Mouse (Mus musculus) kidney, embryonic 14.5 days (tissue): Measurements from ENCODE around the gene Apoc3. TPM values are rescaled to one million over a fixed set of nuclear protein-coding genes. Genes with fewer than 3 reads are reported as not detected.

ENCODE experiments used
- ATAC-seq: fragments of 200-750 bp; cut with Nextera tagmentation; 2 replicates; pipeline ENCODE4 v1.8.0; 2017; ENCODE audit warnings: moderate number of reproducible peaks, mild to moderate bottlenecking, moderate TSS enrichment, moderate library complexity; ENCODE audit not compliant: low FRiP score, low TSS enrichment
- H3K27ac ChIP-seq: fragments of 300-500 bp; sonication (generic); 2 replicates; pipeline ENCODE4 v1.5.1; 2014; ENCODE audit warnings: low read depth, mild to moderate bottlenecking, low read length, moderate library complexity, mixed read lengths
- H3K27me3 ChIP-seq: fragments of 300-500 bp; sonication (generic); 2 replicates; pipeline ENCODE4 v1.6.1; 2014; ENCODE audit warnings: mild to moderate bottlenecking, low read length; ENCODE audit not compliant: control insufficient read depth, insufficient read depth
- H3K36me3 ChIP-seq: fragments of 300-500 bp; sonication (generic); 2 replicates; pipeline ENCODE4 v1.6.1; 2014; ENCODE audit warnings: low read length, mixed read lengths; ENCODE audit not compliant: control insufficient read depth, insufficient read depth
- H3K4me1 ChIP-seq: fragments of 300-500 bp; sonication (generic); 2 replicates; pipeline ENCODE4 v1.6.1; 2014; ENCODE audit warnings: low read length, mixed read lengths; ENCODE audit not compliant: control insufficient read depth, insufficient read depth
- H3K4me2 ChIP-seq: fragments of 300-500 bp; sonication (generic); replicated peaks from 2 replicates; pipeline ENCODE4 v1.6.1; 2014; ENCODE audit warnings: low read depth, mild to moderate bottlenecking, low read length
- H3K4me3 ChIP-seq: fragments of 300-500 bp; sonication (generic); 2 replicates; pipeline ENCODE4 v1.5.1; 2014; ENCODE audit warnings: mild to moderate bottlenecking, low read length
- H3K9ac ChIP-seq: fragments of 300-500 bp; sonication (generic); 2 replicates; pipeline ENCODE4 v1.6.1; 2014; ENCODE audit warnings: low read depth, mild to moderate bottlenecking, low read length, moderate library complexity
- H3K9me3 ChIP-seq: fragments of 300-500 bp; sonication (generic); 2 replicates; pipeline ENCODE4 v1.6.1; 2016; ENCODE audit warnings: low read length; ENCODE audit not compliant: control insufficient read depth
- WGBS: fragments of 180-500 bp; shearing (Covaris S2); extraction: QIAGEN DNeasy Blood & Tissue Kit; methylation state at CpG from one replicate; pipeline ENCODE4 v1.1.7; 2014; 5-methylcytosine and 5-hydroxymethylcytosine counted together
- polyA plus RNA-seq: library from polyadenylated mRNA; unstranded; fragments of >200 nt; fragmentation: Nextera tagmentation; extraction: Ambion mirVana; gene quantifications from 2 replicates; pipeline ENCODE4 v1.2.1, GENCODE M21; 2014

The Apoc3 gene
- polyA plus RNA-seq, 1 experiment from 2014 or later: not detected

GRCm38 (mm10) chr9:46240526-46241153 lies 5.2 kb upstream of the Apoc3 start, which contains the start of gene Apoa4:
Gene Apoa4, plus strand, starts transcription at chr9:46240696.
- ATAC-seq: no peak
- H3K4me3 ChIP-seq: no peak within 1 kb of the TSS
- no peaks in the 10 kb centered on the region for H3K9me3 ChIP-seq
- H3K36me3 ChIP-seq: no peaks in the 10 kb centered on the region
- H3K9ac ChIP-seq: no peak within 1 kb of the TSS
- H3K4me1 ChIP-seq: no peaks in the 10 kb centered on the region
- no peaks in the 10 kb centered on the region for H3K27me3 ChIP-seq
- H3K27ac ChIP-seq: no peak within 1 kb of the TSS
- no peak within 1 kb of the TSS for H3K4me2 ChIP-seq
- 54% methylated on average over 7 of the region's 7 CpGs for WGBS

- no peak for ATAC-seq
- Histone ChIP-seq H3K9me3 (no peaks in the 10 kb centered on the region), H3K4me3 (no peak overlapping the region), H3K4me1 (no peaks in the 10 kb centered on the region), H3K9ac (no peak overlapping the region), H3K4me2 (no peak overlapping the region), H3K27ac (no peak overlapping the region), H3K36me3 (no peaks in the 10 kb centered on the region), H3K27me3 (no peaks in the 10 kb centered on the region)
- 89% methylated on average over 7 of the region's 7 CpGs for WGBS
These were observed 3.4 kb upstream of the Apoc3 start for GRCm38 (mm10) chr9:46238850-46239249.

- H3K36me3 ChIP-seq: no peaks in the 10 kb centered on the region
- H3K4me3 ChIP-seq: no peak overlapping the region
- H3K9ac ChIP-seq: no peak overlapping the region
- H3K4me2 ChIP-seq: no peak overlapping the region
- no peaks in the 10 kb centered on the region for H3K4me1 ChIP-seq
- no peaks in the 10 kb centered on the region for H3K9me3 ChIP-seq
- H3K27me3 ChIP-seq: no peaks in the 10 kb centered on the region
- no peak for ATAC-seq
- 53% methylated on average over 4 of the region's 4 CpGs for WGBS
- no peak overlapping the region for H3K27ac ChIP-seq
These were observed 213 bp upstream of the Apoc3 start for GRCm38 (mm10) chr9:46235649-46236048.

- H3K9ac ChIP-seq: no peak overlapping the region
- no peak for ATAC-seq
- H3K36me3 ChIP-seq: no peaks in the 10 kb centered on the region
- 84% methylated on average over 6 of the region's 6 CpGs for WGBS
- no peak overlapping the region for H3K27ac ChIP-seq
- 0 out of 2 replicates have a peak, but pooled peaks cover 3% of the 10 kb centered on the region for H3K4me1 ChIP-seq
- H3K4me2 ChIP-seq: no peak overlapping the region
- H3K4me3 ChIP-seq: no peak overlapping the region
- no peaks in the 10 kb centered on the region for H3K27me3 ChIP-seq
- H3K9me3 ChIP-seq: no peaks in the 10 kb centered on the region
These were observed 240 bp downstream of the Apoc3 start for GRCm38 (mm10) chr9:46235196-46235595.

- peak overlapping the region; percentile 80 for H3K4me2 ChIP-seq
- H3K4me1 ChIP-seq: 0 out of 2 replicates have a peak, but pooled peaks cover 5% of the 10 kb centered on the region
- no peaks in the 10 kb centered on the region for H3K27me3 ChIP-seq
- no peaks in the 10 kb centered on the region for H3K9me3 ChIP-seq
- peak overlapping the region; percentile 63 for H3K9ac ChIP-seq
- ATAC-seq: no peak; the same call in 1 of the 2 replicates
- H3K27ac ChIP-seq: no peak overlapping the region
- no peaks in the 10 kb centered on the region for H3K36me3 ChIP-seq
- peak overlapping the region; percentile 48 for H3K4me3 ChIP-seq
- 9% methylated on average over 13 of the region's 13 CpGs for WGBS
These were observed 4.9 kb downstream of the Apoc3 start for GRCm38 (mm10) chr9:46230450-46230975.

GRCm38 (mm10) chr9:46229573-46230449 lies 5.6 kb downstream of the Apoc3 start:
- Histone ChIP-seq H3K27me3 (no peaks in the 10 kb centered on the region), H3K9ac (peak overlapping the region; percentile 63), H3K4me2 (peak overlapping the region; percentile 80), H3K4me1 (0 out of 2 replicates have a peak, but pooled peaks cover 5% of the 10 kb centered on the region), H3K27ac (no peak overlapping the region), H3K36me3 (no peaks in the 10 kb centered on the region), H3K4me3 (peak overlapping the region; percentile 48), H3K9me3 (no peaks in the 10 kb centered on the region)
- ATAC-seq: peak; percentile 94
- 15% methylated on average over 37 of the region's 37 CpGs for WGBS

- 52% methylated on average over 9 of the region's 9 CpGs for WGBS
- Histone ChIP-seq H3K27ac (no peak within 1 kb of the TSS), H3K4me2 (no peak within 1 kb of the TSS), H3K27me3 (no peaks in the 10 kb centered on the region), H3K9ac (no peak within 1 kb of the TSS), H3K4me3 (no peak within 1 kb of the TSS), H3K9me3 (no peaks in the 10 kb centered on the region), H3K36me3 (no peaks in the 10 kb centered on the region), H3K4me1 (0 out of 2 replicates have a peak, but pooled peaks cover 5% of the 10 kb centered on the region)
- no peak for ATAC-seq
These were observed 6.9 kb downstream of the Apoc3 start, which contains the start of gene Apoa1 for GRCm38 (mm10) chr9:46228491-46228890. Gene Apoa1, plus strand, starts transcription at chr9:46228580.

GRCm38 (mm10) chr9:46227064-46227614 lies 8.3 kb downstream of the Apoc3 start:
- no peak overlapping the region for H3K4me2 ChIP-seq
- 93% methylated on average over 3 of the region's 3 CpGs for WGBS
- H3K27ac ChIP-seq: no peak overlapping the region
- H3K27me3 ChIP-seq: no peaks in the 10 kb centered on the region
- H3K36me3 ChIP-seq: peaks cover 7% of the 10 kb centered on the region; the same call in 1 of the 2 replicates
- H3K4me3 ChIP-seq: no peak overlapping the region
- H3K9ac ChIP-seq: no peak overlapping the region
- no peaks in the 10 kb centered on the region for H3K9me3 ChIP-seq
- ATAC-seq: no peak
- 0 out of 2 replicates have a peak, but pooled peaks cover 5% of the 10 kb centered on the region for H3K4me1 ChIP-seq
